In the genomic region with DNA sequence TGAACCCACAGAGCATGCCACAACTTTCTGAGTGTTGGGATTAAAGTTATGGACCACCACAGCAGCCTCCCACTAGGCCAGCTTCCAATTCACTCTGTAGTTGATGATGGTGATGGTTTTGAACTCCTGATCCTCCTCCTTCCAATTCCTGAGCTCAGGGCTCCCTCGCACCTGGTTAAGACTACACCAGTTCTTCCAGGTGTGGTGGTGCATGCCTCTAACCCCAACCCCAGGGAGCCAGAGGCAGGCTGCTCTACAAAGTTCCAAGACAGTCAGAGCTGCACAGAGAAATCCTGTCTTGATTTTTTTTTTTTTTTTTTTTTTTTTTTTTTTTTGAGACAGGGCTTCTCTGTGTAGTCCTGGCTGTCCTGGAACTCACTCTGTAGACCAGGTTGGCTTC, we compare ENCODE assay signal across 21 mouse cellular contexts. TPM values are rescaled to one million over a fixed set of nuclear protein-coding genes. Genes with fewer than 3 reads are reported as not detected.
"Had no signal": no experiment of that assay in that cellular context is flagged by ENCODE, and none has a peak within 500 bp of the region (broad histone marks: within the 10 kb centered on the region; RNA-seq: fewer than 3 reads in every experiment).

No protein-coding gene starts in this region.

- H3K9me3 ChIP-seq: kidney, embryonic 15.5 days; liver, embryonic 13.5 days; midbrain, embryonic 13.5 days had no signal

- H3K27ac ChIP-seq: kidney, embryonic 15.5 days; left cerebral cortex, adult 2 months; liver, embryonic 13.5 days; macrophage; midbrain, embryonic 13.5 days; stomach, postnatal 0 days had no signal

- H3K4me3 ChIP-seq: kidney, embryonic 15.5 days; left cerebral cortex, adult 2 months; liver, embryonic 13.5 days; midbrain, embryonic 13.5 days had no signal

- H3K36me3 ChIP-seq: liver, embryonic 13.5 days; midbrain, embryonic 13.5 days had no signal

- H3K9ac ChIP-seq: kidney, embryonic 15.5 days; liver, embryonic 13.5 days; midbrain, embryonic 13.5 days had no signal

- DNase-seq: kidney, adult 8-10 months; kidney, postnatal 14 days; layer of hippocampus, postnatal 36 days; liver, embryonic 13.5 days; lung, adult 2 months; lung, postnatal 14 days; retina, postnatal 1 day; right cerebral cortex, postnatal 4 days; thymus, adult 18-20 months; thymus, postnatal 36 days had no signal

- ATAC-seq: intestine, postnatal 0 days; midbrain, embryonic 13.5 days; midbrain, embryonic 16.5 days had no signal

- H3K27me3 ChIP-seq: kidney, embryonic 15.5 days; liver, embryonic 13.5 days had no signal

- H3K4me2 ChIP-seq: kidney, embryonic 15.5 days; liver, embryonic 13.5 days; midbrain, embryonic 13.5 days had no signal

RNA-seq across cellular contexts. Expression of gene Cby3, which starts 19.4 kb away (rescaled TPM):
- polyA plus RNA-seq: limb, embryonic 11.5 days; liver, adult 2 months; liver, embryonic 13.5 days; liver, embryonic 16.5 days; macrophage; neural tube, embryonic 11.5 days had no signal
